Mouse (Mus musculus) effector memory CD4-positive, alpha-beta T cell, adult 7 months (primary cell): ENCODE measurements around the gene Pde1b. TPM values are rescaled to one million over a fixed set of nuclear protein-coding genes. Genes with fewer than 3 reads are reported as not detected.

Experiments
- polyA plus RNA-seq: library from polyadenylated mRNA; unstranded; fragments of 100-300 nt; shearing (Covaris generic); gene quantifications from one replicate; pipeline ENCODE4 v1.2.1, GENCODE M21; 2017

The Pde1b gene
- 3.5 TPM for polyA plus RNA-seq

GRCm38 (mm10) chr15:103502435-103503250 lies at the start of gene Pde1b:
Gene Pde1b (plus strand): TSS chr15:103503034.

GRCm38 (mm10) chr15:103453551-103454218 lies 49.1 kb upstream of the Pde1b start, which contains the start of gene Nckap1l:
Gene Nckap1l (plus strand): TSS chr15:103453794.

GRCm38 (mm10) chr15:103537822-103538213 lies 35.0 kb downstream of the Pde1b start, which contains the start of gene Ppp1r1a:
Gene Ppp1r1a (minus strand): TSS chr15:103538003.

DNA sequence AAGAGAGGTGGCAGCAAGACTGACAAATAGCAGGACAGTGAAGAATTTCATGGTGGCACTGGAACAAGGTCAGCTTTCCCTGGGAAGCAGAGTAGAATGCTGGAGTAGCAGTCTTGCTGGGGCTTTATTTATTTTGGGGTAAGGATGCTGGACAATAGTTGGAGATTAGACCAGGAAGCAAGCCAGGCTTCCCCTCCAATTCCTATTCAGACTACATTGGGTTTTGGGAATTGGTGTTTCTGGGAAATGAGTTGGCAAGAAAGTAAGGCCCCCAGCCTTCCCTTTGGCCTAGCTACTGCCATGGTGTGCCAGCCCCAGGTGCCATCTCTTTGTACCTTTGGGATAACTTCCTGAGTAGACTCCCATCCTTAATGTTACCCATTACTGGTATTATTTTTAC lies 62.1 kb downstream of the Pde1b start, which contains the start of gene Glycam1:
Glycam1 (minus strand) TSS at position 101 of the 400 bp plus-strand sequence.

Other genes with a start within 250 kb of the Pde1b start
- 1.0 TPM for gene Nfe2, start 244.6 kb upstream of the Pde1b start, polyA plus RNA-seq
- gene Copz1, start 230.3 kb upstream of the Pde1b start, polyA plus RNA-seq = 128 TPM
- gene Gpr84, start 192.4 kb upstream of the Pde1b start, polyA plus RNA-seq = not detected
- gene Zfp385a, start 162.9 kb upstream of the Pde1b start, polyA plus RNA-seq = not detected
- gene Itga5, start 136.3 kb upstream of the Pde1b start, polyA plus RNA-seq = not detected
- not detected for gene Gtsf1, start 72.6 kb upstream of the Pde1b start, polyA plus RNA-seq
- not detected for gene Gtsf2, start 54.6 kb upstream of the Pde1b start, polyA plus RNA-seq
- gene Nckap1l, start 49.2 kb upstream of the Pde1b start, polyA plus RNA-seq = 95.8 TPM
- not detected for gene Ppp1r1a, start 35.0 kb downstream of the Pde1b start, polyA plus RNA-seq
- not detected for gene Glycam1, start 62.0 kb downstream of the Pde1b start, polyA plus RNA-seq